Comparison of ENCODE assay signal across 5 mouse cellular contexts in genomic region chr1:36909965-36910364, GRCm38 (mm10). TPM values are rescaled to one million over a fixed set of nuclear protein-coding genes. Genes with fewer than 3 reads are reported as not detected.
DNase-seq lines count a peak whose midpoint lies in the region; ATAC-seq and TF ChIP-seq lines count a peak whose summit lies in the region.
"Not testable (repeated sequence)": the region's sequence is repeated elsewhere in the genome, so short reads cannot be mapped to it uniquely, and the experiment has no call there.

No protein-coding gene starts in this region.

- 85% methylated on average over 7 of the region's 7 CpGs for WGBS in liver, embryonic 12.5 days (ENCODE audit: insufficient replicate concordance)
- WGBS in lung, postnatal 0 days, result 48% methylated on average over 7 of the region's 7 CpGs
- WGBS in stomach, postnatal 0 days, result 59% methylated on average over 7 of the region's 7 CpGs

- peak; percentile 31 for ATAC-seq in Patski
- ATAC-seq in liver, embryonic 12.5 days; stomach, postnatal 0 days (ENCODE audit: low FRiP score, low TSS enrichment): not testable (repeated sequence)
- peak; percentile 62 for ATAC-seq in lung, postnatal 0 days

- not testable (repeated sequence) for DNase-seq in Patski (ENCODE audit: low read depth, low spot score); stomach, postnatal 0 days (ENCODE audit: low spot score)
- DNase-seq in lung, postnatal 0 days (ENCODE audit: low spot score), result peak; percentile 52

- in situ Hi-C loops in Patski (cut with MboI; ENCODE audit: low pct_unique_long_range_greater_than_20kb), result not testable (repeated sequence)

- not testable (repeated sequence) for H3K27me3 ChIP-seq in ES-Bruce4 (ENCODE audit: control insufficient read depth, insufficient read depth, low read length, poor library complexity, severe bottlenecking); Patski; liver, embryonic 12.5 days (replicated peaks); lung, postnatal 0 days (replicated peaks; ENCODE audit: insufficient read depth, low read length); stomach, postnatal 0 days (ENCODE audit: control insufficient read depth, insufficient read depth, low read length)

- POLR2A ChIA-PET in Patski (lab: Charles Lee), result not testable (repeated sequence)

- CTCF ChIA-PET in Patski (lab: Charles Lee), result interaction anchor here (1.7 kb wide), 1 partner anchor 13 kb away, joined by 3 read pairs; no protein-coding TSS in a partner anchor

- not testable (repeated sequence) for H3K4me1 ChIP-seq in ES-Bruce4 (ENCODE audit: control insufficient read depth, insufficient read depth, low read length); lung, postnatal 0 days (ENCODE audit: insufficient read depth, low read depth, low read length); stomach, postnatal 0 days (replicated peaks; ENCODE audit: control insufficient read depth, insufficient read depth)
- H3K4me1 ChIP-seq in liver, embryonic 12.5 days, result peaks cover 69% of the 10 kb centered on the region

- not testable (repeated sequence) for TF ChIP-seq EP300 in ES-Bruce4 (IDR thresholded peaks at IDR 0.05; ENCODE audit: insufficient read depth, low read depth, low read length); lung, postnatal 0 days (IDR thresholded peaks at IDR 0.05); stomach, postnatal 0 days (optimal IDR thresholded peaks at IDR 0.05)

- not testable (repeated sequence) for H3K9me3 ChIP-seq in ES-Bruce4 (replicated peaks; ENCODE audit: control insufficient read depth, insufficient read depth, low read length, poor library complexity, severe bottlenecking); liver, embryonic 12.5 days (replicated peaks); lung, postnatal 0 days (ENCODE audit: low read length); stomach, postnatal 0 days (ENCODE audit: control insufficient read depth, low read length)

- not testable (repeated sequence) for H3K4me3 ChIP-seq in ES-Bruce4 (ENCODE audit: low read depth, low read length); liver, embryonic 12.5 days; lung, postnatal 0 days (ENCODE audit: low read depth, low read length); stomach, postnatal 0 days (ENCODE audit: low read depth, low read length)

- H3K36me3 ChIP-seq in ES-Bruce4 (ENCODE audit: control insufficient read depth, insufficient read depth, low read length, poor library complexity, severe bottlenecking); lung, postnatal 0 days (ENCODE audit: insufficient read depth, low read length); stomach, postnatal 0 days (ENCODE audit: control insufficient read depth, insufficient read depth, low read length): not testable (repeated sequence)
- peaks cover 16% of the 10 kb centered on the region for H3K36me3 ChIP-seq in liver, embryonic 12.5 days

- not testable (repeated sequence) for TF ChIP-seq POLR2A in ES-Bruce4 (IDR thresholded peaks at IDR 0.05; ENCODE audit: insufficient read depth, low read length)

- not testable (repeated sequence) for H3K27ac ChIP-seq in ES-Bruce4 (ENCODE audit: insufficient read depth, low read length); lung, postnatal 0 days (ENCODE audit: low read length)
- 0 out of 2 replicates have a peak overlapping the region, but pooled peaks have one; percentile 20 for H3K27ac ChIP-seq in liver, embryonic 12.5 days
- H3K27ac ChIP-seq in stomach, postnatal 0 days (replicated peaks), result peak overlapping the region; percentile 40; the same call in 1 of the 2 replicates

- 0 out of 2 replicates have a peak overlapping the region, but pooled peaks have one; percentile 9 for H3K9ac ChIP-seq in ES-Bruce4 (ENCODE audit: low read depth, poor library complexity, severe bottlenecking)
- not testable (repeated sequence) for H3K9ac ChIP-seq in liver, embryonic 12.5 days; lung, postnatal 0 days (replicated peaks; ENCODE audit: low read depth); stomach, postnatal 0 days (ENCODE audit: low read length)

- not testable (repeated sequence) for H3K4me2 ChIP-seq in liver, embryonic 12.5 days; lung, postnatal 0 days (replicated peaks; ENCODE audit: low read depth, low read length); stomach, postnatal 0 days (replicated peaks; ENCODE audit: low read depth)

- not testable (repeated sequence) for TF ChIP-seq CTCF in ES-Bruce4 (IDR thresholded peaks at IDR 0.05; ENCODE audit: low read depth, low read length); Patski (IDR thresholded peaks at IDR 0.05); lung, postnatal 0 days (IDR thresholded peaks at IDR 0.05); stomach, postnatal 0 days (IDR thresholded peaks at IDR 0.05; ENCODE audit: low read depth)

RNA-seq across cellular contexts. Expression of gene Tmem131, which starts 33.5 kb away (rescaled TPM):
- 77.1 and 77.7 TPM in 2 replicates for polyA plus RNA-seq in ES-Bruce4 (2011; ENCODE audit: insufficient read depth, insufficient read length, low read depth, missing spikeins)
- 44.4 TPM for polyA plus RNA-seq in Patski (2021)
- polyA plus RNA-seq in liver, embryonic 12.5 days (2016; fragmentation: Nextera tagmentation; extraction: Ambion mirVana), result 14.9 and 15.4 TPM in 2 replicates
- 5.9 and 6.0 TPM in 2 replicates for polyA plus RNA-seq in lung, postnatal 0 days (2015; fragmentation: Nextera tagmentation; extraction: Ambion mirVana)
- polyA plus RNA-seq in stomach, postnatal 0 days (2015; fragmentation: Nextera tagmentation; extraction: Ambion mirVana), result 6.1 and 6.8 TPM in 2 replicates
